Mouse (Mus musculus) stomach, embryonic 16.5 days (tissue): ENCODE results near the gene Olfr633. TPM values are rescaled to one million over a fixed set of nuclear protein-coding genes. Genes with fewer than 3 reads are reported as not detected.

ENCODE experiments used
- ATAC-seq: fragments of 200-750 bp; cut with Nextera tagmentation; 2 replicates; pipeline ENCODE4 v1.8.0; 2017; ENCODE audit warnings: moderate number of reproducible peaks, moderate TSS enrichment; ENCODE audit not compliant: insufficient read depth, low FRiP score
- H3K27ac ChIP-seq: fragments of 300-500 bp; sonication (generic); 2 replicates; pipeline ENCODE4 v1.5.1; 2014; ENCODE audit warnings: low read length
- H3K27me3 ChIP-seq: fragments of 300-500 bp; sonication (generic); 2 replicates; pipeline ENCODE4 v1.6.1; 2014; ENCODE audit warnings: low read length, control low read depth, mixed read lengths; ENCODE audit not compliant: control insufficient read depth, insufficient read depth
- H3K36me3 ChIP-seq: fragments of 300-500 bp; sonication (generic); 2 replicates; pipeline ENCODE4 v1.6.1; 2014; ENCODE audit warnings: low read length; ENCODE audit not compliant: control insufficient read depth, insufficient read depth
- H3K4me1 ChIP-seq: fragments of 300-500 bp; sonication (generic); 2 replicates; pipeline ENCODE4 v1.6.1; 2014; ENCODE audit warnings: low read length, control low read depth, mixed read lengths; ENCODE audit not compliant: control insufficient read depth, insufficient read depth
- H3K4me2 ChIP-seq: fragments of 300-500 bp; sonication (generic); 2 replicates; pipeline ENCODE4 v1.6.1; 2014; ENCODE audit warnings: low read depth, low read length, mixed read lengths
- H3K4me3 ChIP-seq: fragments of 300-500 bp; sonication (generic); replicated peaks from 2 replicates; pipeline ENCODE4 v1.5.1; 2014; ENCODE audit warnings: mild to moderate bottlenecking, low read length
- H3K9ac ChIP-seq: fragments of 300-500 bp; sonication (generic); 2 replicates; pipeline ENCODE4 v1.6.1; 2014; ENCODE audit warnings: low read length
- H3K9me3 ChIP-seq: fragments of 300-500 bp; sonication (generic); replicated peaks from 2 replicates; pipeline ENCODE4 v1.6.1; 2016; ENCODE audit warnings: low read length, control low read depth; ENCODE audit not compliant: control insufficient read depth
- WGBS: fragments of 180-500 bp; shearing (Covaris S2); extraction: QIAGEN DNeasy Blood & Tissue Kit; methylation state at CpG from one replicate; pipeline ENCODE4 v1.1.7; 2014; 5-methylcytosine and 5-hydroxymethylcytosine counted together
- polyA plus RNA-seq: library from polyadenylated mRNA; unstranded; fragments of >200 nt; fragmentation: Nextera tagmentation; extraction: Ambion mirVana; gene quantifications from 2 replicates; pipeline ENCODE4 v1.2.1, GENCODE M21; 2015

Gene Olfr633
- polyA plus RNA-seq, 1 experiment from 2014 or later, result not detected

GRCm38 (mm10) chr7:103970852-103971251 lies 26.6 kb downstream of the Olfr633 start, which contains the start of gene Olfr635:
Gene Olfr635 (plus strand): TSS chr7:103971152.
- Histone ChIP-seq H3K4me3 (no peak within 1 kb of the TSS), H3K4me2 (no peak within 1 kb of the TSS), H3K9me3 (no peaks in the 10 kb centered on the region), H3K36me3 (no peaks in the 10 kb centered on the region), H3K9ac (no peak within 1 kb of the TSS), H3K27me3 (no peaks in the 10 kb centered on the region), H3K4me1 (no peaks in the 10 kb centered on the region), H3K27ac (no peak within 1 kb of the TSS)
- ATAC-seq, result no peak
- 61% methylated on average over 1 of the region's 1 CpGs for WGBS

- no peak for ATAC-seq
- H3K9me3 ChIP-seq, result no peaks in the 10 kb centered on the region
- WGBS, result 61% methylated on average over 1 of the region's 1 CpGs
- H3K27ac ChIP-seq, result no peak overlapping the region
- H3K27me3 ChIP-seq, result no peaks in the 10 kb centered on the region
- H3K4me2 ChIP-seq, result no peak overlapping the region
- H3K4me1 ChIP-seq, result no peaks in the 10 kb centered on the region
- H3K4me3 ChIP-seq, result no peak overlapping the region
- H3K36me3 ChIP-seq, result no peaks in the 10 kb centered on the region
- no peak overlapping the region for H3K9ac ChIP-seq
Observed at GRCm38 (mm10) chr7:103971782-103972181, 27.5 kb downstream of the Olfr633 start.

GRCm38 (mm10) chr7:103998446-103998845 lies 54.2 kb downstream of the Olfr633 start, which contains the start of gene Olfr638:
Gene Olfr638 (plus strand): TSS chr7:103998746.
- Histone ChIP-seq H3K9ac (no peak within 1 kb of the TSS), H3K4me3 (no peak within 1 kb of the TSS), H3K36me3 (no peaks in the 10 kb centered on the region), H3K4me1 (no peaks in the 10 kb centered on the region), H3K9me3 (no peaks in the 10 kb centered on the region), H3K27ac (no peak within 1 kb of the TSS), H3K27me3 (no peaks in the 10 kb centered on the region), H3K4me2 (no peak within 1 kb of the TSS)
- no peak for ATAC-seq

Other genes starting within 250 kb of the Olfr633 start
- not detected in 2 replicates for gene Olfr243, start 229.8 kb upstream of the Olfr633 start, polyA plus RNA-seq
- not detected in 2 replicates for gene Olfr628, start 214.1 kb upstream of the Olfr633 start, polyA plus RNA-seq
- not detected in 2 replicates for gene Olfr629, start 199.5 kb upstream of the Olfr633 start, polyA plus RNA-seq
- gene Olfr630, start 187.1 kb upstream of the Olfr633 start, polyA plus RNA-seq, result not detected in 2 replicates
- gene Olfr69, start 172.8 kb upstream of the Olfr633 start, polyA plus RNA-seq, result not detected in 2 replicates
- not detected in 2 replicates for gene Olfr68, start 164.7 kb upstream of the Olfr633 start, polyA plus RNA-seq
- not detected in 2 replicates for gene Olfr67, start 152.6 kb upstream of the Olfr633 start, polyA plus RNA-seq
- gene Hbb-bt, start 130.4 kb upstream of the Olfr633 start, polyA plus RNA-seq, result 3,025 and 3,577 TPM in 2 replicates
- 8,981 and 9,755 TPM in 2 replicates for gene Hbb-bs, start 116.3 kb upstream of the Olfr633 start, polyA plus RNA-seq
- not detected in 2 replicates for gene Hbb-bh2, start 103.9 kb upstream of the Olfr633 start, polyA plus RNA-seq
- gene Hbb-bh1, start 101.3 kb upstream of the Olfr633 start, polyA plus RNA-seq, result 0.95 and 1.4 TPM in 2 replicates
- gene Hbb-y, start 91.2 kb upstream of the Olfr633 start, polyA plus RNA-seq, result 35.5 and 42.6 TPM in 2 replicates
- gene Olfr66, start 58.2 kb upstream of the Olfr633 start, polyA plus RNA-seq, result not detected in 2 replicates
- not detected in 2 replicates for gene Olfr64, start 50.0 kb upstream of the Olfr633 start, polyA plus RNA-seq
- gene Olfr65, start 41.0 kb upstream of the Olfr633 start, polyA plus RNA-seq, result not detected in 2 replicates
- gene Olfr631, start 15.6 kb upstream of the Olfr633 start, polyA plus RNA-seq, result not detected in 2 replicates
- gene Olfr632, start 10.1 kb upstream of the Olfr633 start, polyA plus RNA-seq, result not detected in 2 replicates
- gene Olfr635, start 26.7 kb downstream of the Olfr633 start, polyA plus RNA-seq, result 0.01 TPM in 1 of 2 replicates, not detected in the other
- not detected in 2 replicates for gene Olfr638, start 54.3 kb downstream of the Olfr633 start, polyA plus RNA-seq
- gene Olfr639, start 72.9 kb downstream of the Olfr633 start, polyA plus RNA-seq, result not detected in 2 replicates
- gene Olfr640, start 81.1 kb downstream of the Olfr633 start, polyA plus RNA-seq, result not detected in 2 replicates
- gene Olfr641, start 91.0 kb downstream of the Olfr633 start, polyA plus RNA-seq, result not detected in 2 replicates
- not detected in 2 replicates for gene Olfr642, start 108.2 kb downstream of the Olfr633 start, polyA plus RNA-seq
- not detected in 2 replicates for gene 4930516K23Rik, start 117.0 kb downstream of the Olfr633 start, polyA plus RNA-seq
- gene Olfr644, start 127.4 kb downstream of the Olfr633 start, polyA plus RNA-seq, result not detected in 2 replicates
- gene Olfr645, start 141.0 kb downstream of the Olfr633 start, polyA plus RNA-seq, result not detected in 2 replicates
- not detected in 2 replicates for gene Olfr646, start 160.4 kb downstream of the Olfr633 start, polyA plus RNA-seq
- gene Ubqln5, start 185.4 kb downstream of the Olfr633 start, polyA plus RNA-seq, result not detected in 2 replicates
- gene Olfr643, start 193.0 kb downstream of the Olfr633 start, polyA plus RNA-seq, result not detected in 2 replicates
- gene Ubqln3, start 198.8 kb downstream of the Olfr633 start, polyA plus RNA-seq, result not detected in 2 replicates
- gene Ubqlnl, start 206.1 kb downstream of the Olfr633 start, polyA plus RNA-seq, result not detected in 2 replicates
- not detected in 2 replicates for gene Olfm5, start 220.4 kb downstream of the Olfr633 start, polyA plus RNA-seq
- gene Olfr648, start 239.0 kb downstream of the Olfr633 start, polyA plus RNA-seq, result 0.26 and 0.27 TPM in 2 replicates